Mouse (Mus musculus) adrenal gland, postnatal 10 days (tissue): Measurements from ENCODE around the gene Morn1. TPM values are rescaled to one million over a fixed set of nuclear protein-coding genes. Genes with fewer than 3 reads are reported as not detected.
"Not testable (repeated sequence)": the region's sequence is repeated elsewhere in the genome, so short reads cannot be mapped to it uniquely, and the experiment has no call there.

ENCODE experiments used
- DNase-seq: peaks from one replicate; pipeline ENCODE4 v3.0.0; 2021; ENCODE audit warnings: mixed read lengths
- total RNA-seq, 2 experiments: library from RNA; stranded (reverse); gene quantifications; 2 replicates each; pipeline ENCODE4 v1.2.3; 2021

Gene Morn1
- total RNA-seq, 2 experiments from 2014 or later: 7.0 to 11.2 TPM

GRCm38 (mm10) chr4:155078808-155079207 is 7.6 kb upstream of the Morn1 start:
- not testable (repeated sequence) for DNase-seq

- no peak for DNase-seq
Measured at GRCm38 (mm10) chr4:155079666-155080065, 6.7 kb upstream of the Morn1 start.

- DNase-seq: no peak
Measured at GRCm38 (mm10) chr4:155083553-155083952, 2.8 kb upstream of the Morn1 start.

- DNase-seq: no peak
Measured at GRCm38 (mm10) chr4:155084351-155084750, 2.0 kb upstream of the Morn1 start.

GRCm38 (mm10) chr4:155085206-155086107 is 920 bp upstream of the Morn1 start:
- DNase-seq: no peak

GRCm38 (mm10) chr4:155089241-155089640 is 2.9 kb downstream of the Morn1 start:
- DNase-seq: no peak

- DNase-seq: no peak
Measured at GRCm38 (mm10) chr4:155090147-155090546, 3.8 kb downstream of the Morn1 start.

- no peak for DNase-seq
Measured at GRCm38 (mm10) chr4:155090688-155091449, 4.5 kb downstream of the Morn1 start.

- DNase-seq: no peak
Measured at GRCm38 (mm10) chr4:155092718-155093430, 6.5 kb downstream of the Morn1 start.

- no peak for DNase-seq
Measured at GRCm38 (mm10) chr4:155093431-155094149, 7.2 kb downstream of the Morn1 start.

GRCm38 (mm10) chr4:155094565-155094964 is 8.2 kb downstream of the Morn1 start:
- DNase-seq: peak; percentile 67

- DNase-seq: peak; percentile 91
Measured at GRCm38 (mm10) chr4:155095238-155095900, 9.0 kb downstream of the Morn1 start.

- no peak for DNase-seq
Measured at GRCm38 (mm10) chr4:155095967-155096366, 9.6 kb downstream of the Morn1 start.

GRCm38 (mm10) chr4:155097452-155097851 is 11.1 kb downstream of the Morn1 start:
- DNase-seq: no peak

GRCm38 (mm10) chr4:155098572-155098971 is 12.2 kb downstream of the Morn1 start:
- DNase-seq: no peak

GRCm38 (mm10) chr4:155107886-155108285 is 21.5 kb downstream of the Morn1 start:
- no peak for DNase-seq

- no peak for DNase-seq
Measured at GRCm38 (mm10) chr4:155109471-155109870, 23.1 kb downstream of the Morn1 start.

- no peak for DNase-seq
Measured at GRCm38 (mm10) chr4:155113766-155114410, 27.5 kb downstream of the Morn1 start.

- DNase-seq: no peak
Measured at GRCm38 (mm10) chr4:155116607-155117006, 30.2 kb downstream of the Morn1 start.

- no peak for DNase-seq
Measured at GRCm38 (mm10) chr4:155117396-155117978, 31.1 kb downstream of the Morn1 start.
